Mouse (Mus musculus) heart, postnatal 0 days (tissue): ENCODE data around the gene 0610009B22Rik.

Experiments used
- CTCF ChIP-seq: IDR thresholded peaks from 2 replicates; pipeline ENCODE4 v1.5.1; 2016; ENCODE audit warnings: antibody characterized with exemption, control low read depth, low read depth
- EP300 ChIP-seq: IDR thresholded peaks from 2 replicates; pipeline ENCODE4 v1.6.1; 2016; ENCODE audit warnings: antibody characterized with exemption, low read depth

DNA sequence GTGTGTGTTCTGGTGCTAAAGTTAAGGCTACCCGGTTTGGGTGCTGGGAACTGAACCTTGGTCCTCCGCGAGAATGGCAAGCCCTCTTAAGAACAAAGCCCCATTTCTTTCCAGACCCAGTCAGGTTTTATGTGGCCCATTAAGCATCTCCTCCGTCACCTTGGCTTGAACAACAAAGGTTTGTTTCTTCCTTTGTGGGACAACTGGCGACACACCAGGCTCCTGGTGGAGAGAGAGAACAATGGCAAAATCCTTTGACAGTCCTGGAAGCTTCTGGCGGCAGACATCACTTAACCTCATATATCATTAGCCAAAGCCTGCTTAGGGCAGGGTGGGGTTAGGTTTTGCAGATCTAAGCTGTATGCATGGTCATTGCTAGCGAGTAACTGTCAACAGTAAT, 26.0 kb downstream of the 0610009B22Rik start:
- TF ChIP-seq CTCF (no peak), EP300 (no peak)
